In the genomic region with DNA sequence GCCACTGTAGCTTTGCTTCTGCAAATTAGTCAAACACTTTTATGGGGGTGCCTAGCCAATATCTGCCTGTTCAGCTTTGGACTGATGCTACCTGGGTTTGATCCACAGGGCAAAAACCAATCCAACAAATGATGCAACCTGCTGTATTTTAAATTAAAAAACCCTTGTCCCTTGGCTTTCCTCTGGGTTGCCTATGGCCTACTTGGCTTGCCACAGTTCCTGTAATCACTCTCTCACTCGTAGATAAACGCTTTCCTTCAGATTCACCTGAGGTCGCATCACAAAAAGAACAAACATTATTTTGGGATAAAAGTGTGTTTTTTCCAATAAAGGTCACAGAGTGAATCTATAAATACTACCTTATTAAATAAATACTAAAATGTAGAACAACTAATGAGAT, we compare ENCODE assay signal across 16 mouse cellular contexts.
"Had no signal": no experiment of that assay in that cellular context is flagged by ENCODE, and none has a peak within 500 bp of the region (broad histone marks: within the 10 kb centered on the region; RNA-seq: fewer than 3 reads in every experiment).

No protein-coding gene starts in this region.

- H3K4me2 ChIP-seq: midbrain, embryonic 13.5 days had no signal

- H3K27ac ChIP-seq: kidney, postnatal 0 days; layer of hippocampus, adult 2 months; limb, embryonic 10.5 days; limb, embryonic 13.5 days; liver, embryonic 15.5 days; midbrain, embryonic 10.5 days; midbrain, embryonic 13.5 days had no signal

- DNase-seq: kidney, postnatal 25 days; layer of hippocampus, adult 9-11 months; liver; lung, adult 2 months; lung, postnatal 14 days; lung, postnatal 4 days; thymus, adult 18-20 months; thymus, postnatal 36 days had no signal

- H3K9ac ChIP-seq: limb, embryonic 13.5 days; liver, embryonic 15.5 days; midbrain, embryonic 13.5 days had no signal

- H3K27me3 ChIP-seq: limb, embryonic 13.5 days; liver, embryonic 15.5 days; midbrain, embryonic 13.5 days had no signal

- ATAC-seq: midbrain, embryonic 13.5 days; midbrain, embryonic 16.5 days had no signal

- H3K9me3 ChIP-seq: limb, embryonic 10.5 days; limb, embryonic 13.5 days; liver, embryonic 15.5 days; midbrain, embryonic 10.5 days; midbrain, embryonic 13.5 days had no signal

- H3K4me3 ChIP-seq: layer of hippocampus, adult 2 months; limb, embryonic 10.5 days; limb, embryonic 13.5 days; liver, embryonic 15.5 days; midbrain, embryonic 10.5 days; midbrain, embryonic 13.5 days had no signal
